Mouse (Mus musculus): ENCODE data around the gene St7l. TPM values are rescaled to one million over a fixed set of nuclear protein-coding genes. Genes with fewer than 3 reads are reported as not detected.

St7l gene
- polyA plus RNA-seq, 1 experiment from 2014 or later = 20.8 TPM

GRCm38 (mm10) chr3:104905389-104905788 lies 41.6 kb downstream of the St7l start:
- TF ChIP-seq CTCF (IDR thresholded peaks at IDR 0.05; ENCODE audit: low read depth) = no peak
- no peak for TF ChIP-seq EP300 (optimal IDR thresholded peaks at IDR 0.05)
- ATAC-seq (ENCODE audit: low FRiP score, low TSS enrichment) = no peak
- Histone ChIP-seq H3K9me3 (ENCODE audit: control insufficient read depth, low read length) (no peaks in the 10 kb centered on the region), H3K4me3 (ENCODE audit: low read depth, low read length) (no peak overlapping the region), H3K4me1 (replicated peaks; ENCODE audit: control insufficient read depth, insufficient read depth) (no peaks in the 10 kb centered on the region), H3K4me2 (replicated peaks; ENCODE audit: low read depth) (no peak overlapping the region), H3K27ac (replicated peaks) (no peak overlapping the region), H3K9ac (ENCODE audit: low read length) (no peak overlapping the region), H3K36me3 (ENCODE audit: control insufficient read depth, insufficient read depth, low read length) (peaks cover 2% of the 10 kb centered on the region), H3K27me3 (ENCODE audit: control insufficient read depth, insufficient read depth, low read length) (no peaks in the 10 kb centered on the region)
- 90% methylated on average over 4 of the region's 4 CpGs for WGBS
- DNase-seq (ENCODE audit: low spot score) = no peak

DNA sequence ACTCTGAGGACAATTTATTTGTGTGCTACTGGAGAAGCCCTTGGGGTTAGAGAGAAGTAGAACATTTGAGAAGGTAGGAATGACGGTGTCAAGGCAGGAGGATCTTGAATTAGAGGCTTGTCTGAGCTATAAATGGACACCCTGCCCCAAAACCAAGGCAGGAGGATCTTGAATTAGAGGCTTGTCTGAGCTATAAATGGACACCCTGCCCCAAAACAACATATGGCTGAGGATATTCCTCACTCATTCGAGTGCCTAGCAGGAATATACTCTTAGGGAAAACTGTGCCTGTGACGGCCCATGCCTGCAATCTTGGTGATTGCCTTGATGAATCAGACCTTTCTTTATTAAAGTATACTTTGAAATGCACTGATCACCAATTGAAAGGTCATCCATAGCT lies 42.2 kb downstream of the St7l start:
- H3K36me3 ChIP-seq (ENCODE audit: control insufficient read depth, insufficient read depth, low read length) = peaks cover 2% of the 10 kb centered on the region
- H3K27ac ChIP-seq (replicated peaks) = no peak overlapping the region
- no peaks in the 10 kb centered on the region for H3K27me3 ChIP-seq (ENCODE audit: control insufficient read depth, insufficient read depth, low read length)
- no peaks in the 10 kb centered on the region for H3K9me3 ChIP-seq (ENCODE audit: control insufficient read depth, low read length)
- no peak overlapping the region for H3K9ac ChIP-seq (ENCODE audit: low read length)
- no peak overlapping the region for H3K4me2 ChIP-seq (replicated peaks; ENCODE audit: low read depth)
- DNase-seq (ENCODE audit: low spot score) (no peak), ATAC-seq (ENCODE audit: low FRiP score, low TSS enrichment) (no peak)
- TF ChIP-seq CTCF (IDR thresholded peaks at IDR 0.05; ENCODE audit: low read depth) (no peak), EP300 (optimal IDR thresholded peaks at IDR 0.05) (no peak)
- no peaks in the 10 kb centered on the region for H3K4me1 ChIP-seq (replicated peaks; ENCODE audit: control insufficient read depth, insufficient read depth)
- 90% methylated on average over 3 of the region's 3 CpGs for WGBS
- no peak overlapping the region for H3K4me3 ChIP-seq (ENCODE audit: low read depth, low read length)

GRCm38 (mm10) chr3:104909195-104909594 lies 45.4 kb downstream of the St7l start:
- H3K4me2 ChIP-seq (replicated peaks; ENCODE audit: low read depth) = no peak overlapping the region
- 92% methylated on average over 6 of the region's 6 CpGs for WGBS
- H3K4me1 ChIP-seq (replicated peaks; ENCODE audit: control insufficient read depth, insufficient read depth) = no peaks in the 10 kb centered on the region
- no peaks in the 10 kb centered on the region for H3K27me3 ChIP-seq (ENCODE audit: control insufficient read depth, insufficient read depth, low read length)
- DNase-seq (ENCODE audit: low spot score) (no peak), ATAC-seq (ENCODE audit: low FRiP score, low TSS enrichment) (no peak)
- TF ChIP-seq CTCF (IDR thresholded peaks at IDR 0.05; ENCODE audit: low read depth) (no peak), EP300 (optimal IDR thresholded peaks at IDR 0.05) (no peak)
- no peak overlapping the region for H3K4me3 ChIP-seq (ENCODE audit: low read depth, low read length)
- no peak overlapping the region for H3K27ac ChIP-seq (replicated peaks)
- H3K9ac ChIP-seq (ENCODE audit: low read length) = no peak overlapping the region
- peaks cover 2% of the 10 kb centered on the region for H3K36me3 ChIP-seq (ENCODE audit: control insufficient read depth, insufficient read depth, low read length)
- no peaks in the 10 kb centered on the region for H3K9me3 ChIP-seq (ENCODE audit: control insufficient read depth, low read length)

GRCm38 (mm10) chr3:104914986-104915385 lies 51.2 kb downstream of the St7l start:
- DNase-seq (ENCODE audit: low spot score) = no peak
- Histone ChIP-seq H3K36me3 (ENCODE audit: control insufficient read depth, insufficient read depth, low read length) (no peaks in the 10 kb centered on the region), H3K4me2 (replicated peaks; ENCODE audit: low read depth) (no peak overlapping the region), H3K9me3 (ENCODE audit: control insufficient read depth, low read length) (no peaks in the 10 kb centered on the region), H3K4me1 (replicated peaks; ENCODE audit: control insufficient read depth, insufficient read depth) (no peaks in the 10 kb centered on the region), H3K27me3 (ENCODE audit: control insufficient read depth, insufficient read depth, low read length) (no peaks in the 10 kb centered on the region), H3K27ac (replicated peaks) (no peak overlapping the region), H3K4me3 (ENCODE audit: low read depth, low read length) (no peak overlapping the region), H3K9ac (ENCODE audit: low read length) (no peak overlapping the region)
- TF ChIP-seq EP300 (optimal IDR thresholded peaks at IDR 0.05) = no peak
- TF ChIP-seq CTCF (IDR thresholded peaks at IDR 0.05; ENCODE audit: low read depth) = no peak
- ATAC-seq (ENCODE audit: low FRiP score, low TSS enrichment) = no peak
- 42% methylated on average over 3 of the region's 3 CpGs for WGBS

- peaks cover 7% of the 10 kb centered on the region for H3K36me3 ChIP-seq (ENCODE audit: control insufficient read depth, insufficient read depth, low read length)
- no peak overlapping the region for H3K4me3 ChIP-seq (ENCODE audit: low read depth, low read length)
- no peak overlapping the region for H3K9ac ChIP-seq (ENCODE audit: low read length)
- no peaks in the 10 kb centered on the region for H3K9me3 ChIP-seq (ENCODE audit: control insufficient read depth, low read length)
- 93% methylated on average over 6 of the region's 6 CpGs for WGBS
- H3K4me1 ChIP-seq (replicated peaks; ENCODE audit: control insufficient read depth, insufficient read depth) = no peaks in the 10 kb centered on the region
- TF ChIP-seq EP300 (optimal IDR thresholded peaks at IDR 0.05) (no peak), CTCF (IDR thresholded peaks at IDR 0.05; ENCODE audit: low read depth) (no peak)
- H3K27me3 ChIP-seq (ENCODE audit: control insufficient read depth, insufficient read depth, low read length) = no peaks in the 10 kb centered on the region
- ATAC-seq (ENCODE audit: low FRiP score, low TSS enrichment) = no peak
- H3K4me2 ChIP-seq (replicated peaks; ENCODE audit: low read depth) = no peak overlapping the region
- no peak overlapping the region for H3K27ac ChIP-seq (replicated peaks)
- no peak for DNase-seq (ENCODE audit: low spot score)
Observed at GRCm38 (mm10) chr3:104929385-104929784, 65.6 kb downstream of the St7l start.

- Histone ChIP-seq H3K4me1 (replicated peaks; ENCODE audit: control insufficient read depth, insufficient read depth) (no peaks in the 10 kb centered on the region), H3K9me3 (ENCODE audit: control insufficient read depth, low read length) (no peaks in the 10 kb centered on the region), H3K9ac (ENCODE audit: low read length) (no peak overlapping the region), H3K27ac (replicated peaks) (no peak overlapping the region), H3K36me3 (ENCODE audit: control insufficient read depth, insufficient read depth, low read length) (0 out of 2 replicates have a peak, but pooled peaks cover 7% of the 10 kb centered on the region), H3K4me3 (ENCODE audit: low read depth, low read length) (no peak overlapping the region), H3K27me3 (ENCODE audit: control insufficient read depth, insufficient read depth, low read length) (no peaks in the 10 kb centered on the region), H3K4me2 (replicated peaks; ENCODE audit: low read depth) (no peak overlapping the region)
- DNase-seq (ENCODE audit: low spot score) (no peak), ATAC-seq (ENCODE audit: low FRiP score, low TSS enrichment) (no peak)
- TF ChIP-seq CTCF (IDR thresholded peaks at IDR 0.05; ENCODE audit: low read depth) = no peak
- TF ChIP-seq EP300 (optimal IDR thresholded peaks at IDR 0.05) = no peak
- WGBS = 72% methylated on average over 2 of the region's 2 CpGs
Observed at GRCm38 (mm10) chr3:104937728-104938305, 74.0 kb downstream of the St7l start.

All from stomach, postnatal 0 days (tissue).